Mouse (Mus musculus) CH12.LX (cell line): ENCODE results near the gene Psmb7.

Source experiments
- POLR2A ChIP-seq: IDR thresholded peaks from 2 replicates; pipeline ENCODE4 v1.6.1; 2011; ENCODE audit warnings: low read depth, mild to moderate bottlenecking, improper control_type of control experiment, low read length
- USF1 ChIP-seq: IDR thresholded peaks from 2 replicates; pipeline ENCODE4 v1.6.1; 2014; ENCODE audit warnings: low read depth, mild to moderate bottlenecking, inconsistent platforms, low read length, improper control_type of control experiment

GRCm38 (mm10) chr2:38678947-38679346 is 35.1 kb upstream of the Psmb7 start:
- TF ChIP-seq USF1 (no peak), POLR2A (no peak)
